Mouse (Mus musculus) thymus, postnatal 36 days (tissue): Measurements from ENCODE around the gene Polr2g.

ENCODE experiments used
- DNase-seq, 2 experiments: peaks; one replicate each; pipeline ENCODE4 v3.0.0; 2022; ENCODE audit warnings: mixed read lengths in 2 of 2

Gene Polr2g

DNA sequence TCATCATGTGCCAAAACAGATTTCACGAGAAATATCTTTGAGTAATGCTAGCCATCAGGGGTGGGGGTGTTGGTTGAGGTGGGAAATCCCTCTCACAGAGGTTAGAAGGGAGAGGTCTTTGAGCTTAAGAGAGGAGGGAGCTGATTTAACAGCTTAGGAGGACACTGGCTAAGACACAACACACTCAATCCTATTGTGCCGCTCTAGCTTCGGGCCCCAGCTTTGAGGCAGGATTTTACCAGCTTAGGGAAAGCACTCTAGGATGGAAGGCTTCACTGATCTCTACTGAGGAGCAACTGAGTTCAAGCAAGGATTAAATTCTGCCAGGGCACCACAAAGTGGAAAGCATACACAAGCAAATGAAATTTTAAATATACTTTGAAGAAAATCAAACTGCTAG is 18.6 kb upstream of the Polr2g start:
- no peak for DNase-seq

GRCm38 (mm10) chr19:8815812-8816211 is 17.4 kb upstream of the Polr2g start:
- no peak for DNase-seq

- no peak for DNase-seq
Observed at GRCm38 (mm10) chr19:8806810-8807209, 8.4 kb upstream of the Polr2g start.

DNA sequence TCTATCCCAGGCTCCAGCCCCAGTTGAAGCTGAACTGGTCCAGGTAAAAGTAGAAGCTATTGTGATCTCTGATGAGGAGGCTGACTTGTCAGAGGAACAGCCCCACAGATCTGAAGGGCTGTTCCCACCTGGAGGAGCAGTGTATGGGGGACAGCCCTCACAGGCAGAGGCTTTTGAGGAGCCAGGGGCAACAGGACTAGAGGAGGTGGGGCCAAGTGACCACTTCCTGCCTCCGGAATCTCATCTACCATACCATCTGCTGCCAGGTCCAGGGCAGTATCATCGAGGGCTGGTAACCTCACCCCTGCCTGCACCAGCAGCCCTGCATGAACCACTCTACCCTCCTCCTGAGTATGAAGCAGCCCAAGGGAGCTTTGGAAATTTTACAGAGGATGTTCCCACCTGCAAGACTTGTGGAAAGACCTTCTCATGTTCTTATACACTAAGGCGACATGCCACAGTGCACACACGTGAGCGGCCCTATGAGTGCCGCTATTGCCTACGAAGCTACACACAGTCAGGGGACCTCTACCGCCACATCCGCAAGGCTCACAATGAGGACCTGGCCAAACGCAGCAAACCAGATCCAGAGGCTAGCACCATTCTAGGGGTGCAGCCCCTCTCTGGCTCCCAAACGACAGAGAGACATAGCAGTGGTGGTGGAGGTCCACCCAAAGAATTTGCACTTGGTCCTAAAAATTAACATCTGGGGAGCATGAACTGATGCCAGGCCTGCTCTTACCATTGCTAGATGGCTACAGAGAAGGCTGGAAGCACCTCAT is 5.7 kb upstream of the Polr2g start:
- no peak for DNase-seq

GRCm38 (mm10) chr19:8803204-8803780 is 4.9 kb upstream of the Polr2g start:
- DNase-seq = no peak

DNA sequence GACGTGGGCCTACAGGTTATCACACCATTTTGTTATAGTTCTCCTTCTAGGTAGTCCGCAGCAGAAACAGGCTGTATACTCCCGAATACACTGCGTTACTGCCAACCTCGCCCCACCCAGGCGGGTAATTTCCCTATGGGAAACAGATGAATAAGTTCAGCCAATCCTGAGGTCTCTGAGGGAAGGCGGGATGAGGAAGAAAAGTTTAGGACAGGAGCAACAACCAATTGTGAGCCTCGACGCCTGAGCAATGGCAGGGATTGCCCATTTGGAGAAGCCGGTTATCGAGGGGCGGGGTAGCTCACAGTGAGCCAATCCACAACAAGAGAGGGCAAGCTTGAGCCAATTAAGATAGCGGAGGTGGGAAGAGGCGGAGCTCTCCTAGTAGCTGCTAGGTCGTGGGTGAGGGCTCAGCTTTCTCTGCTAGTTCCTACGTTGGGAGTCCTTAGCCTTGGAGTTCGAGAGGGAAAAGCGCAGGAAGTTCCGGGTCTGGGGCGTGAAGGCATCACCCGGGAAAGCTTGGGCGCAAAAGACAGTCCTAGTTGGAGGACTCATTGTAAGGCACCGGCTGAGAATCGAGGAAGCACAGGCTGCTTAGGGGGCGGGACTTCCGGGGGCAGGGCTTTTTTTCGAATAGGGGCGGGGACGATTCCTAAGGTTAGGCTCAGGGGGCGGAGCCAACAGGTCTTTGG is 3.9 kb upstream of the Polr2g start, which contains the start of gene Zbtb3:
Zbtb3 (plus strand) TSS at position 426 of the 692 bp plus-strand sequence.
- peak; percentile 87 to 94 for DNase-seq

GRCm38 (mm10) chr19:8798947-8799315 is 554 bp upstream of the Polr2g start:
- no peak for DNase-seq

GRCm38 (mm10) chr19:8790171-8790570 is 8.2 kb downstream of the Polr2g start:
- no peak for DNase-seq

DNA sequence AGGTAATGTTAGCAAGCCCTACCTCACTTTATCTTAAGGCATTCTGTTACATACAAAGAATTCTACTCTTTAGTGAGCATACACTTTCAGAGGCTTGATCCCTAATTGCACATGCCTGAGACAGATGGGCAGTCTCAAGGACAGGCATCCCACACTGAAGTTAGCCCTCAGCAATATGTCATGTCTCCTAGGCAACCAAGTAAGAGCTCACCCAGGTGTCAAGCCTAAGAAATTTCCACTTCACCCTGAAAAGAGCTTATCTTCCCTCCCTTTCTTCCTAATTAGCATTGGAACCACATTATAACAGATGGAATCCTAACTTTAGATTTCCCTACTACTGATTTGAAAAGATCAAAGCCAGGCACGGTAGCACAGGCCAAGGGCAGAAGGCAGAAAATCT is 9.2 kb downstream of the Polr2g start:
- DNase-seq = no peak

GRCm38 (mm10) chr19:8788521-8788920 is 9.9 kb downstream of the Polr2g start:
- DNase-seq = no peak

GRCm38 (mm10) chr19:8786008-8786781 is 12.2 kb downstream of the Polr2g start, which contains the start of gene Taf6l:
Gene Taf6l (minus strand): TSS chr19:8786417.
- DNase-seq = peak; percentile 88 to 93

- no peak for DNase-seq
Observed at GRCm38 (mm10) chr19:8774951-8775421, 23.4 kb downstream of the Polr2g start.

DNA sequence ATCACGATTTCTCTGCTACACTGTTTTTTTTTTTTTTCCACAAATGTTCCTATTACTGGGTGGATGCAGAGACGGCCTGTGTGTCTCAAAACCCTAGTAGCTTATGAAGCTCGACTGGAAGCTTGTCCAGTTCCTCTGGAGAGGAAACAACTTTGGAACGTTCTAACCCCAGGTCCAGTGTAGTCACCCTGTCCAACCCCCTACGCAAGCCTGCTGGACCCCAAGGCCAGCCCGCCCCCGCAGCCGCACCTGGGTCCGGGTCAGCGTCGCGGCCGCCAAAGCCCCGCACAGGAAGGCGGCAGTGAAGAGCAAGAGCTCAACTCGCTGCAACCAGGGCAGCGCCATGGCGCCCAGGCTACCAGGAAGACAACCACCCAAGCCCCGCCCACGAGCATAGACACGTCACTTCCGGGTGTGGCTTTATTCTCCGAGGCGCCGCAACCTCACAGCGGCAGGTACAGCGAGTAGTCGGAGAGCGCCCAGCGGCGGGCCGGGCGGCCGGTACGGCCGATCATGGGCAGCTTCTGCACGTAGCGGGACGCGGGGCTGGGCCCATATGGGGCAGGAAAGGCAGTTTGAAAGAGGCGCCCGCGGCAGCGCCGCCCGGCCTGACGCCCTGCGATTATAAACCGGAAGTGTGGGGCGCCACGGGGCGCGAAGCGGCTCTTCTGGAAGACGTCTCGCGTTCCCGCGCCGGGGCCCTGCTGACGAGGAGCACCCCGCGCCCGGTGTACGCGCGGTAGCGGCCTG is 24.1 kb downstream of the Polr2g start, which contains the start of gene Tmem179b:
Tmem179b (minus strand) TSS at position 382 of the 750 bp plus-strand sequence.
- DNase-seq = peak; percentile 96 to 98

- DNase-seq = no peak
Observed at GRCm38 (mm10) chr19:8773409-8773808, 25.0 kb downstream of the Polr2g start.

GRCm38 (mm10) chr19:8772996-8773395 is 25.4 kb downstream of the Polr2g start:
- no peak for DNase-seq

DNA sequence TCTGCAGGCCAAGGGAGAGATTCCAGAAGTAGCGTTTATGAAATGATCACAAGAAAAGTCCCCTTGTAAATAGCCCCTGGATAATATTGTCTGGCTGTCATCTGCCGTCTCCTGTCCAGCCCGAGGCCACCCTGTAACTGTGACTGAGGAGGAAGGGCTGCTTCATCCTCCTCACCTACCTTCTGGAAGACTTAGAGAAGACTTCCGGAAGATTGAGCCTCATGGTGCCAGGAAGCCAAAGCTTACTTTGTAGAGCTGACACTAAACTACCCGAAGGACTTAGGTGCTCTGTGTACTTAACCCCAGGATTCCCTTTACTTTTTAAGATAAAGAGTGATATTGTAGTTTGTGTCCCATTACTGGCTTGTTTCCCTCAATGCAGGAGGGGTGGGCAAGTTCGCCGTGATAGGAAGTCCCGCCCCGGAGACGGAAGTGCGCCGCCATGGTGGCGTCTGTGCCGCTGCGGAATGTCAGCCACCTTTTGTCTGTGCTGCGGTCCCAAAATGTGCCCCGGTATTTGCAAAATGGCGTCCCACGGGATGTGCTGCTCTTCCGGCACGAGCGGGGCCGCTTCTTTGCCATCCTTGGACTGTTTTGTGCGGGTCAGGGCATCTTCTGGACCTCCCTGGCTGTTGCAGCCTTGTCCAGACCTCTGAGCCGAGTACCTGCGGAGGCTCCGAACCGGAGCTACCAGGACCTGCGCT is 27.7 kb downstream of the Polr2g start, which contains the start of gene Tmem223:
Tmem223 (plus strand) TSS at position 430 of the 704 bp plus-strand sequence.
- peak; percentile 83 to 84 for DNase-seq

DNA sequence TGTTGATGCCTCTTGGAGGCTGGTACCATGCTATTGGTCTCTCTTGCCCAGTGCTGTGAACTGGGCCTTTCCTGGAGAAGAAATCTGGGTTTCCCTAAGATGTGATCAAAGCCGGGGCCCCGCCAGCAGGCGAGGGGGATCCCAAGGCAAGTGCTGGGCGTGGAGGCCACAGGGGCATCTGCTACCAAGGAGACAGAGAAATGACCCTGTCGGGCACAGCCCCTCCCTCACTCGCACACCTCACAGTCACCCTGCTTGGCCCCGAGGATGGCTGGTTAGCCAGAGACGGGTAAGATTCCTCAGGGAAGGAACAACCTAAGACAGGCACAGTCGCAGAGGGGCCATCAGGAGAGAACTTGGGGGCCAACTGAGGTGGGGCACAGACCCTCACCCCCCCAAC is 32.8 kb downstream of the Polr2g start:
- no peak for DNase-seq

DNA sequence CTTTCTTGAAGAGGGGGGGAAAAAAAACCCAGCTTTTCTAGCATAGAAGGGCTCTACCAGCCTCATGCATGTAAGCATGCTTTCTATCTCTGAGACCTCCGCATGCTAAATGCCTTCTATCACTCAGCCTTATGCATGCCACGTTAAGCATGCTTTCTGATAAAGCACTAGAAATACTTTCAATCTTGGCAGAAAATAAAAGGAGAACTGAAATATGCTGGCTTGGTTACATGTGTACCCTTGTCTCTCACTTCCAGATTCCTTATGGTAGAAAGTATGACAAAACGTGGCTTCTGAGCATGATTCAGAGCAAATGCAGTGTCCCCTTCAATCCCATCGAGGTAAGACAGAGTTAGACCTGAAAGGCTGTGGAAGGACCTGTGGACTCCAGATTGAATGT is 35.1 kb downstream of the Polr2g start:
- DNase-seq = no peak

- no peak for DNase-seq
Observed at GRCm38 (mm10) chr19:8760757-8761156, 37.6 kb downstream of the Polr2g start.

DNA sequence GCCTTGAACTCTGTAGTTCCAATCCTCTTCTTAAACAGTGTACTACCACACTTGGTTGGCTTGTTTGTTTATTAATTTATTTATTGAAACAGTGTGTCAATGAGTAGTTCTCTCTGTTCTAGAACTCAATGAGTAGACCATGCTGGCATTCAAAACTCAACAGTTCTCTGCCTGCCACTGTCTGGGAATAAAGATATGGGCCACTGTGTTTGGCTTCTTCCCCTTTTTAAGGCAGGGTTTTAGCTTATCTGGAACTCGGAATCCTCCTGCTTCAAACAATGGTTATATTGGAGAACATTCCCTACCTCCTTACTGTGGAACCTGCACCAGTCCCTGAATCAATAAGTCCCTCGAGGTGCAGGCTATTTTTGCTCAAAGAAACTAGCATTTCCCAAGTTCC is 39.5 kb downstream of the Polr2g start:
- DNase-seq = no peak

DNA sequence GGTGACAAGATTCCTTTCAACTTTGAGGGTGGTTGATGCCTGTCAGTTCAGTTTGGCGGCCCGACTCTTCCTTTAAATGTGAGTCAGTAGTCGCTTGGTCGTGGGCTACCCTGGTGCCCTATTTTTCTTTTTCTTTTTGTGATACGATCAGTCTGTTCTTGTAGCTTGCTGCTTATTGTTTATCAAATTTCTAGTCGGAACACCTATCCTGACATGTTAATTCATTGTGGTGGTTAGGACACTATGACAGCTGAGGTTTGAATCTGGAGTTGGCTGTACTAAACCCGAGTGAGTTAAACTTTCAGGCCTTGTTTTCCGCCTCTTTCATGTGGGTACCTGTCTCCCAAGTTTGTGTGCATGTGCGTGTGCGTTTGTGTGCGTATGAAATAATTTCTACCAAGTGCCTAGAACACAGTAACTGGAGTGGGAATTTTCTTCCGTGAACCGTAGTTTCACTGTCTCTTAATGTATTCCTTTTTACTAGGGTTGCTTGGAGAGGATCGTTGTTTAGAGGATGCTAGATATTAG is 40.8 kb downstream of the Polr2g start:
- DNase-seq = no peak
